Mouse (Mus musculus): ENCODE data around the gene Strbp. TPM values are rescaled to one million over a fixed set of nuclear protein-coding genes. Genes with fewer than 3 reads are reported as not detected.

Strbp gene
- polyA plus RNA-seq, 1 experiment from 2014 or later, result 34.9 TPM

- Histone ChIP-seq H3K4me1 (no peaks in the 10 kb centered on the region), H3K9ac (no peak overlapping the region), H3K36me3 (peaks cover 62% of the 10 kb centered on the region), H3K4me3 (replicated peaks) (no peak overlapping the region), H3K9me3 (replicated peaks) (no peaks in the 10 kb centered on the region), H3K4me2 (replicated peaks) (no peak overlapping the region), H3K27ac (replicated peaks) (no peak overlapping the region), H3K27me3 (no peaks in the 10 kb centered on the region)
- no peak for ATAC-seq (ENCODE audit: insufficient number of reproducible peaks, low FRiP score, low TSS enrichment, low read depth)
These were observed 224.1 kb downstream of the Strbp start for GRCm38 (mm10) chr2:37479559-37479958.

- Histone ChIP-seq H3K4me2 (replicated peaks) (no peak overlapping the region), H3K9ac (no peak overlapping the region), H3K27me3 (no peaks in the 10 kb centered on the region), H3K9me3 (replicated peaks) (no peaks in the 10 kb centered on the region), H3K36me3 (peaks cover 11% of the 10 kb centered on the region), H3K4me3 (replicated peaks) (no peak overlapping the region), H3K4me1 (no peaks in the 10 kb centered on the region), H3K27ac (replicated peaks) (no peak overlapping the region)
- WGBS, result 94% methylated on average over 4 of the region's 4 CpGs
- ATAC-seq (ENCODE audit: insufficient number of reproducible peaks, low FRiP score, low TSS enrichment, low read depth), result no peak
These were observed 237.4 kb downstream of the Strbp start for GRCm38 (mm10) chr2:37466266-37466665.

GRCm38 (mm10) chr2:37460707-37461106, 243.0 kb downstream of the Strbp start:
- no peak overlapping the region for H3K27ac ChIP-seq (replicated peaks)
- peaks cover 6% of the 10 kb centered on the region; the same call in 1 of the 2 replicates for H3K36me3 ChIP-seq
- H3K9me3 ChIP-seq (replicated peaks), result no peaks in the 10 kb centered on the region
- H3K4me3 ChIP-seq (replicated peaks), result no peak overlapping the region
- no peak for ATAC-seq (ENCODE audit: insufficient number of reproducible peaks, low FRiP score, low TSS enrichment, low read depth)
- H3K4me2 ChIP-seq (replicated peaks), result no peak overlapping the region
- no peak overlapping the region for H3K9ac ChIP-seq
- no peaks in the 10 kb centered on the region for H3K27me3 ChIP-seq
- 98% methylated on average over 4 of the region's 4 CpGs for WGBS
- no peaks in the 10 kb centered on the region for H3K4me1 ChIP-seq

GRCm38 (mm10) chr2:37452376-37452760, 251.3 kb downstream of the Strbp start:
- H3K27ac ChIP-seq (replicated peaks), result peak overlapping the region; percentile 96
- no peaks in the 10 kb centered on the region for H3K36me3 ChIP-seq
- peak overlapping the region; percentile 67 for H3K4me2 ChIP-seq (replicated peaks)
- H3K4me1 ChIP-seq, result peaks cover 11% of the 10 kb centered on the region
- under 1% methylated on average over 24 of the region's 24 CpGs for WGBS
- peak; percentile 88 for ATAC-seq (ENCODE audit: insufficient number of reproducible peaks, low FRiP score, low TSS enrichment, low read depth)
- no peaks in the 10 kb centered on the region for H3K27me3 ChIP-seq
- H3K9ac ChIP-seq, result peak overlapping the region; percentile 92
- H3K9me3 ChIP-seq (replicated peaks), result no peaks in the 10 kb centered on the region
- peak overlapping the region; percentile 91 for H3K4me3 ChIP-seq (replicated peaks)

DNA sequence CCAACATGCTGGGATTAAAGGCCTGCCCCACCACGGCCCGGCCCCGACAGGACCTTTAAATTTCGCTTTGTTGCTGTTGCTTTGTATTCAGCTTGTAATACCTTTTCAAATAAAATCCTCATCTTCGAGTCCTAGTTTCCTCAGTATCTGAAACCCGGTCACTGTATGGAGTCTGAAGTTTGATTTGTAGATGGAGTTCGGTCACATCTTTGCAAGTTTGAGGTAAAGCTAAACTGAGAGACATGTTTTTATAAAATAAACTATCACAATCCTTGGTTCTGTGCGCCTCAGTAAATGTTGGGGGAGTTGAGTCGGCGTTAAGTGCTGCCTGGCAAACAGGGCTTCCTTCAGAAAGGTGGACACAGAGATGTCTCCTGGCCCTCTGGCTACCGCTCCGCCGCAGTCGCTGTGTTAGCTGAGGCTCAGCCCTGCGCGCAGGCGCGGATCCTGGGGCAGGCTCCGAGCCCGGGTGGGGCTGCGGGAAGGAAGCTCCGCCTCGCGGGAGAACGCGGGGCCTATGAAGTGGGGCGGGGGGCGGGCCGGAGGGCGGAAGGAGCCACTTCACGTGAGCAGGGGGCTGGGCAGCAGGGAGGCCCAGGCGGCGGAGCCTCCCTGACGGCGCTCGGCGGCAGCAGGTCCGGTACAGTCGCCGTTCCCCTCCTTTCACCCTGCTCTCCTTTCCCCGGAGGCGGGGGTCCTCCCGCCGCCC, 251.8 kb downstream of the Strbp start:
- no peaks in the 10 kb centered on the region for H3K36me3 ChIP-seq
- H3K27ac ChIP-seq (replicated peaks), result peak overlapping the region; percentile 96
- peak overlapping the region; percentile 92 for H3K9ac ChIP-seq
- peak; percentile 100 for ATAC-seq (ENCODE audit: insufficient number of reproducible peaks, low FRiP score, low TSS enrichment, low read depth)
- 8% methylated on average over 40 of the region's 44 CpGs for WGBS
- H3K4me1 ChIP-seq, result peaks cover 11% of the 10 kb centered on the region
- H3K4me2 ChIP-seq (replicated peaks), result peak overlapping the region; percentile 67
- peak overlapping the region; percentile 91 for H3K4me3 ChIP-seq (replicated peaks)
- no peaks in the 10 kb centered on the region for H3K9me3 ChIP-seq (replicated peaks)
- no peaks in the 10 kb centered on the region for H3K27me3 ChIP-seq

DNA sequence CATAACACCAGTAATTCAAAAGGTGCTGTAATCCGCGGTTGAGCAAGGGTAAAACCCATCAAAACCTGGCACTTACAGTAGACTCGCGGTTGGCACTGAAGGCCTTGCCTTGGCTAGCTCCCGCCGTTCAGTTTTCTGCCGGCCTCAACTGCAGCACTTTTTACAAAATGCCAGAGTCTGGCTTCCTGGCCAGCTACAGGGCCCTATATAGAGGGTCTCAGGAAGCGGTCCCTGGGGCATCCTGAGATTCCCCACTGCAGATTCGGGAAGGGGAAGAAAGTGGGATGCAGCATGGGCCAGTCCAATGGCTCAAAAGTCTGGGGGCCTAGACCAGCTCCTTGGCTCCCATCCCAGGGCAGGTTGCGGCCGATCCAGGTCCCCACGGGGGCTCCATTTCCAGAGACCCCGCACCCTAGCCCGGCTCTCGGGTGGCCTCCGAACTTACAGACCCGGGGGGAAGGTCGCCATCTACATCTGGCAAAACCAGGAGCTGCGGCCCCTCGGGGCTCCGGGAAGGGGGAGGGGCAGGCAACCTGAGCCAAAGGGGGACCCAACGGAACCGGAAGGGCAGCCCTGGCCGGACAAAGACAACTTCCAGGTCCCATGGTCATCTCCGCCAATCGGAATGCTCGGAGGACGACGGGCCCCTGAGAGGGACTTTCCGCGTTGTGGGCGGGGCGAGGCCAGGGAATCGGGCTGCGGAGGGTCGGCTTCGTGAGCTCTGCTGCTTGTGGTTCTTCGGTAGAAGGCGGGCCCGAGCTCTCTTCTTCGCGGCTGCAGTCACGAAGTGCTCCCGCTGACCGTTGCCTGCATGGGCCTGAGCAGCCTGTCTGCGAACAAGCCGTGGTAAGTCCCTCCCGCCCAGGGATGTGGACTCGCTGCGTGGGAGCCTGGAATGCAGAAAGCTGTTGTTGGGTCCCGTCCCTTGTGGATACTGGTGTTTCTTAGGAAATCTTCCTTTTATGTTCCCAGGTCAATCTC, 260.8 kb downstream of the Strbp start, which contains the start of the genes Zbtb26, Zbtb6 and Rabgap1:
TSS of gene Zbtb26 (minus strand) at position 525 of the 981 bp plus-strand sequence.
TSS of gene Zbtb6 (minus strand) at position 561 of the 981 bp plus-strand sequence.
TSS of gene Rabgap1 (plus strand) at position 669 of the 981 bp plus-strand sequence.
- H3K27ac ChIP-seq (replicated peaks), result peak within 1 kb of the TSS; percentile 93
- H3K9ac ChIP-seq, result peak within 1 kb of the TSS; percentile 89
- H3K36me3 ChIP-seq, result no peaks in the 10 kb centered on the region
- peak; percentile 98 for ATAC-seq (ENCODE audit: insufficient number of reproducible peaks, low FRiP score, low TSS enrichment, low read depth)
- no peaks in the 10 kb centered on the region for H3K9me3 ChIP-seq (replicated peaks)
- H3K4me1 ChIP-seq, result peaks cover 7% of the 10 kb centered on the region
- H3K27me3 ChIP-seq, result no peaks in the 10 kb centered on the region
- H3K4me2 ChIP-seq (replicated peaks), result peak within 1 kb of the TSS; percentile 67
- H3K4me3 ChIP-seq (replicated peaks), result peak within 1 kb of the TSS; percentile 93
- under 1% methylated on average over 51 of the region's 51 CpGs for WGBS

Small RNA genes lying within 50 kb of the gene (microRNA-seq; reads per million reads assigned to microRNA genes)
- not detected for gene Mir5128 (ENCODE audit: borderline number of aligned reads)

Other genes starting within 250 kb of the Strbp start
- gene Gpr21, start 187.5 kb downstream of the Strbp start, polyA plus RNA-seq (2015; fragmentation: Nextera tagmentation; extraction: Ambion mirVana), result 0.70 and 1.4 TPM in 2 replicates
- gene Crb2, start 72.4 kb upstream of the Strbp start, polyA plus RNA-seq (2015; fragmentation: Nextera tagmentation; extraction: Ambion mirVana), result 0.12 and 0.15 TPM in 2 replicates